Mouse (Mus musculus): ENCODE measurements around the gene Sh3gl2.

Sh3gl2 gene

GRCm38 (mm10) chr4:85619261-85619660 is 414.3 kb downstream of the Sh3gl2 start:
- no peak for DNase-seq

DNA sequence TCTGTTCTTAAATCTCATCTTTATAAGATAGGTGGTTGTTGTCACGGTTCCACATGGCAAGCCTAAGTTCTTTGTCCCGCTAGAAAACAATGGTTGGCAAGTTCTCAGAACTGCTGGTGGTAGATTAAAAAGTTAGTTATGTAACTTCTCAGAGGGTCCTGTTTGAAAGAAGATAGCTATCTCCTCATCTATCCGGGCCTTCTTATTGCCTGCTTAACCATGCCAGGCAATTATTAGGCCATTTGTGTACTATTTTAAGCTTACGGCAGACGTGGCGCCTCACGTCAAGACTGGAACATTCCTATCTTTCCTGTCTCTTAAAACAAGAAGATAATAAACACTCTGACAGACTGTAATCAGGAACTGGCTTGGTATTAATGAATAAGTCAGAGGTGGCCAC is 424.5 kb downstream of the Sh3gl2 start:
- no peak for DNase-seq

GRCm38 (mm10) chr4:85669271-85669670 is 464.3 kb downstream of the Sh3gl2 start:
- DNase-seq = no peak

GRCm38 (mm10) chr4:85669735-85670134 is 464.8 kb downstream of the Sh3gl2 start:
- no peak for DNase-seq

DNA sequence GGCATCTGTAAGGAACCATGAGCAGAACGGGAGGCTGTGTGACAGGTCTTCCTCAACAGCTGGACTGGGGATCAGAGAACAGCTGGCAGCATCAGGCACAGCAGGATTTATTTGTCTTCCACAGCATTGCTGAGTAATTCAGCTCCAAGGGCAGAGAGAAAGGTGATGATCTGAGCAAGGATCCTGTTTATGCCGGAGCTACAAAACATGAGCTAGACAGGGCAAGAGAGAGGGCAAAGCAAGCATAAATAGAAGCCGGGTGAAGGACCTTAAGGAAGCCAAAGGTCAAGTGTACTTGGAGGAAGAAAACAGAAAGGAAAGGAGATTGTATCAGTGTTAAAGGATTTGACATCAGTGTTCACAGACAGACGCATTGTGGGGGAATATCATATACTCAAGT is 467.4 kb downstream of the Sh3gl2 start:
- no peak for DNase-seq

- DNase-seq = no peak
Measured at GRCm38 (mm10) chr4:85677621-85678020, 472.7 kb downstream of the Sh3gl2 start.

DNA sequence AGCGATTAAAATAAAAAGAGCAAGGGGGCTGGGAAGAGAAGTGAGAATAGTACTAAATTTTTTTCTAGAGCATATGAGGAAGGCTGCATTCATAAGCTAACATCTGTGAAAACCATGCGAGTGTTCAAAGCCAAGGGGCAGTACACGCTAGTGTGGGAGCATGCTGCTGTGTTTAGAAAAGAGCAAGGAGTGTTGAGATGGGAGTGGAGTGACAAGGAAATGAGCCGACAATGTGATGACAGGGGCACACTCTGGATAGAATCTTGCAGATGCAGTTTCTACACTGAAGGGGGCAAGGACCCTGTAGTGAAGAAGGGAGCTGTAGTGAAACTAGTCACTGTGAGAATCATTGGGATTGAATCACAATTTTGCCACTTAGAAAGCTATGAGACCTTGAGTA is 481.2 kb downstream of the Sh3gl2 start:
- no peak for DNase-seq
